Mouse (Mus musculus) liver, postnatal 0 days (tissue): ENCODE measurements around the gene Gdpd2.

Source experiments
- CTCF ChIP-seq: sonication (generic); IDR thresholded peaks from 2 replicates; pipeline ENCODE4 v1.5.1; 2016; ENCODE audit warnings: antibody characterized with exemption, low read depth
- EP300 ChIP-seq: IDR thresholded peaks from 2 replicates; pipeline ENCODE4 v1.6.1; 2016; ENCODE audit warnings: antibody characterized with exemption, low read depth, mild to moderate bottlenecking

DNA sequence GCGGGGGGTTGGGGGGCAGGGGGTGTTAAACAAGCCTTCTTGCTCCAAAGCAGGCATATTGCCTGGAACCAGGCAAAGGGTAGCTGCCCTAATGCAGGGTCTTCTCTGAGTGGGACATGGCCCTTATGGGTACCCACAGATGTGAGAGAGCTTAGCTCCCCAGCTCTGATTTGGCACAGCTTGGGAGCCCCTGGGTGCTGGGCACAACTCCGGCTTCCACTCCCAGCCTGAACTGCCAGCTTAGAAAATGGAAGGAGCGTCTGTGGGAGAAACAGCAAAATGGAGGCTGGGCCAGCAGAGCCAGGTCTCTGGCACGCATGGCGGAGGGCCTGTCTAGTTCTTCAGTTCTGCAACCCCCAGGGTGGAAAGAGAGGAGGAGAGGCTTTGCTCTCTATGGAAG is 39.6 kb downstream of the Gdpd2 start:
- TF ChIP-seq CTCF (no peak), EP300 (no peak)
